Mouse (Mus musculus): ENCODE results near the gene Homez. TPM values are rescaled to one million over a fixed set of nuclear protein-coding genes. Genes with fewer than 3 reads are reported as not detected.

Homez gene
- polyA plus RNA-seq, 1 experiment = 94.0 TPM

GRCm38 (mm10) chr14:54813991-54814390 is 56.8 kb downstream of the Homez start, which contains the start of gene Rnf212b:
TSS of gene Rnf212b (plus strand) at chr14:54814141.
- TF ChIP-seq CTCF (IDR thresholded peaks at IDR 0.05; ENCODE audit: control insufficient read depth, insufficient read depth, insufficient replicate concordance, low read depth, low read length) (no peak), POLR2A (IDR thresholded peaks at IDR 0.05; ENCODE audit: control insufficient read depth, low read depth, low read length) (peak; percentile 78; the same call in 1 of the 2 replicates)
- H3K4me1 ChIP-seq (ENCODE audit: control insufficient read depth, insufficient read depth, low read length) = no peaks in the 10 kb centered on the region; the same call in 1 of the 2 replicates
- H3K27ac ChIP-seq (ENCODE audit: control insufficient read depth, insufficient read depth, low read depth, low read length) = peak within 1 kb of the TSS; percentile 76
- H3K36me3 ChIP-seq (ENCODE audit: control insufficient read depth, insufficient read depth, low read length) = no peaks in the 10 kb centered on the region
- H3K4me3 ChIP-seq (ENCODE audit: control insufficient read depth, low read depth, low read length) = peak within 1 kb of the TSS; percentile 90
- H3K27me3 ChIP-seq (ENCODE audit: control insufficient read depth, insufficient read depth, low read length) = no peaks in the 10 kb centered on the region

- Histone ChIP-seq H3K36me3 (ENCODE audit: control insufficient read depth, insufficient read depth, low read length) (no peaks in the 10 kb centered on the region), H3K27ac (ENCODE audit: control insufficient read depth, insufficient read depth, low read depth, low read length) (no peak overlapping the region), H3K27me3 (ENCODE audit: control insufficient read depth, insufficient read depth, low read length) (no peaks in the 10 kb centered on the region), H3K4me1 (ENCODE audit: control insufficient read depth, insufficient read depth, low read length) (no peaks in the 10 kb centered on the region; the same call in 1 of the 2 replicates), H3K4me3 (ENCODE audit: control insufficient read depth, low read depth, low read length) (no peak overlapping the region)
- TF ChIP-seq CTCF (IDR thresholded peaks at IDR 0.05; ENCODE audit: control insufficient read depth, insufficient read depth, insufficient replicate concordance, low read depth, low read length) = no peak
- no peak for TF ChIP-seq POLR2A (IDR thresholded peaks at IDR 0.05; ENCODE audit: control insufficient read depth, low read depth, low read length)
Observed at GRCm38 (mm10) chr14:54809668-54810033, 61.1 kb downstream of the Homez start.

- Histone ChIP-seq H3K27ac (ENCODE audit: control insufficient read depth, insufficient read depth, low read depth, low read length) (no peak overlapping the region), H3K36me3 (ENCODE audit: control insufficient read depth, insufficient read depth, low read length) (no peaks in the 10 kb centered on the region), H3K4me1 (ENCODE audit: control insufficient read depth, insufficient read depth, low read length) (no peaks in the 10 kb centered on the region), H3K27me3 (ENCODE audit: control insufficient read depth, insufficient read depth, low read length) (no peaks in the 10 kb centered on the region), H3K4me3 (ENCODE audit: control insufficient read depth, low read depth, low read length) (no peak overlapping the region)
- TF ChIP-seq CTCF (IDR thresholded peaks at IDR 0.05; ENCODE audit: control insufficient read depth, insufficient read depth, insufficient replicate concordance, low read depth, low read length) (no peak), POLR2A (IDR thresholded peaks at IDR 0.05; ENCODE audit: control insufficient read depth, low read depth, low read length) (no peak)
Observed at GRCm38 (mm10) chr14:54808718-54809667, 61.8 kb downstream of the Homez start.

- no peak for TF ChIP-seq POLR2A (IDR thresholded peaks at IDR 0.05; ENCODE audit: control insufficient read depth, low read depth, low read length)
- Histone ChIP-seq H3K36me3 (ENCODE audit: control insufficient read depth, insufficient read depth, low read length) (no peaks in the 10 kb centered on the region), H3K27me3 (ENCODE audit: control insufficient read depth, insufficient read depth, low read length) (no peaks in the 10 kb centered on the region), H3K4me1 (ENCODE audit: control insufficient read depth, insufficient read depth, low read length) (no peaks in the 10 kb centered on the region), H3K27ac (ENCODE audit: control insufficient read depth, insufficient read depth, low read depth, low read length) (no peak overlapping the region), H3K4me3 (ENCODE audit: control insufficient read depth, low read depth, low read length) (no peak overlapping the region)
Observed at GRCm38 (mm10) chr14:54806124-54806523, 64.6 kb downstream of the Homez start.

Other genes with a start within 250 kb of the Homez start
- gene Psmb11, start 249.5 kb downstream of the Homez start, polyA plus RNA-seq (2012; rRNA removed) = 0.04 and 0.38 TPM in 2 replicates
- gene Gm17606, start 230.0 kb downstream of the Homez start, polyA plus RNA-seq (2012; rRNA removed) = not detected in 2 replicates
- gene Cdh24, start 229.6 kb downstream of the Homez start, polyA plus RNA-seq (2012; rRNA removed) = 9.9 and 10.2 TPM in 2 replicates
- 38.6 and 47.0 TPM in 2 replicates for gene 1700123O20Rik, start 184.7 kb downstream of the Homez start, polyA plus RNA-seq (2012; rRNA removed)
- gene Acin1, start 184.0 kb downstream of the Homez start, polyA plus RNA-seq (2012; rRNA removed) = 117 and 121 TPM in 2 replicates
- gene Gm29776, start 172.1 kb downstream of the Homez start, polyA plus RNA-seq (2012; rRNA removed) = 0.22 and 0.32 TPM in 2 replicates
- gene Cebpe, start 158.8 kb downstream of the Homez start, polyA plus RNA-seq (2012; rRNA removed) = 0.22 and 0.32 TPM in 2 replicates
- gene Slc7a8, start 89.0 kb downstream of the Homez start, polyA plus RNA-seq (2012; rRNA removed) = 18.8 and 27.5 TPM in 2 replicates
- gene Rnf212b, start 56.8 kb downstream of the Homez start, polyA plus RNA-seq (2012; rRNA removed) = 9.1 and 9.5 TPM in 2 replicates
- gene Ppp1r3e, start 6.6 kb upstream of the Homez start, polyA plus RNA-seq (2012; rRNA removed) = 5.4 TPM in 2 replicates
- gene Bcl2l2, start 12.4 kb upstream of the Homez start, polyA plus RNA-seq (2012; rRNA removed) = 29.4 and 31.2 TPM in 2 replicates
- 2.0 and 2.2 TPM in 2 replicates for gene Gm20521, start 12.5 kb upstream of the Homez start, polyA plus RNA-seq (2012; rRNA removed)
- 341 and 429 TPM in 2 replicates for gene Pabpn1, start 21.5 kb upstream of the Homez start, polyA plus RNA-seq (2012; rRNA removed)
- gene Slc22a17, start 42.2 kb upstream of the Homez start, polyA plus RNA-seq (2012; rRNA removed) = 27.3 and 27.8 TPM in 2 replicates
- gene Efs, start 55.2 kb upstream of the Homez start, polyA plus RNA-seq (2012; rRNA removed) = 1.6 and 1.7 TPM in 2 replicates
- not detected in 2 replicates for gene Il25, start 61.7 kb upstream of the Homez start, polyA plus RNA-seq (2012; rRNA removed)
- not detected in 2 replicates for gene Cmtm5, start 65.3 kb upstream of the Homez start, polyA plus RNA-seq (2012; rRNA removed)
- gene Myh6, start 96.0 kb upstream of the Homez start, polyA plus RNA-seq (2012; rRNA removed) = 0.40 and 1.4 TPM in 2 replicates
- gene Gm17428, start 106.0 kb upstream of the Homez start, polyA plus RNA-seq (2012; rRNA removed) = not detected in 2 replicates
- gene Myh7, start 123.7 kb upstream of the Homez start, polyA plus RNA-seq (2012; rRNA removed) = 0.75 and 1.9 TPM in 2 replicates
- gene Ngdn, start 144.5 kb upstream of the Homez start, polyA plus RNA-seq (2012; rRNA removed) = 10.6 and 13.1 TPM in 2 replicates
- gene Zfhx2, start 221.4 kb upstream of the Homez start, polyA plus RNA-seq (2012; rRNA removed) = 3.8 and 4.4 TPM in 2 replicates
- 4.6 and 4.9 TPM in 2 replicates for gene Thtpa, start 223.8 kb upstream of the Homez start, polyA plus RNA-seq (2012; rRNA removed)
- gene Ap1g2, start 235.6 kb upstream of the Homez start, polyA plus RNA-seq (2012; rRNA removed) = 3.0 and 4.0 TPM in 2 replicates
- gene Jph4, start 246.0 kb upstream of the Homez start, polyA plus RNA-seq (2012; rRNA removed) = 6.6 and 7.4 TPM in 2 replicates

Measured in testis, adult 2 months (tissue).